Mouse (Mus musculus): Measurements from ENCODE around the gene Zfyve9.

Zfyve9 gene

DNA sequence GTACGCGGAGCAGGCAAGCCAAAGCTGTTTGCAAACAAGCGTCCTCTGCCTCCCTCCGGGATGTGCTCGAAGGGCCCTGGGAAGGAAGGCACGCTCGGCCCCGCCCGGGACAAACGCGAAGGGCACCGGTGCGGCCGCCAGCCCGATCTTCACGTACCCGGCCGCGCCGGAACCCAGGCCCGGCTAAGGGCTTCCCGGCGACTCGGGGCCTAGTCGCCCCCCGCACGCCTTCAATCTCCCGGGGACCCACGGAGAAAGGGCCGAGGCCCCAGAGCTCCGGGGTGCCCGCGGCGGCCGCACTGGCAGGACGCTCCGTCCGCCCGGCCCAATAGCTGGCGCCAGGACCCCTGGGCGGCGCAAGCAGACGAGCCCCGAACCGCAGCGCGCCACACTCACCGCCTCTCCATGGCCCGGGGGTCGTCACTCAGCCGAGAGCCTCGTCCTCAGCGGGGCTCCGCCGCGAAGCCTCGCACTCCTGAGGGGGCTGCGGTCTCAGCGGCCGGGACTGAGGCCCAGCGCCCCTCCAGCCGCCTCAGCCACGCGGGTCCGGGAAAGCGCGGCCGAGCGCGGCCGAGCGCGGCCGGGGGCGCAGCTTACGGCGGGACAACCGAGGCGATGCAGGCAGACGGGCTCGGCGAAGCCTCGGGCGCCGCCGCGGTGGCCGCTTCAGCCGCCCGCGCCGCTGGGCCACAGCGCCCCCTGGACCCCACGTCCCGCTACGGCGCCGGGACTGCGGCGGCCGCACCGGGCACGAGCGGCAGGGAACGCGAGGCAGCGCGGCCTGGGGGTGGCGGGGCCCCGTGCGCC is at the start of gene Zfyve9:
Zfyve9 (minus strand) TSS at position 742 of the 807 bp plus-strand sequence.
- peak; percentile 92 for DNase-seq (ENCODE audit: low read depth)

DNA sequence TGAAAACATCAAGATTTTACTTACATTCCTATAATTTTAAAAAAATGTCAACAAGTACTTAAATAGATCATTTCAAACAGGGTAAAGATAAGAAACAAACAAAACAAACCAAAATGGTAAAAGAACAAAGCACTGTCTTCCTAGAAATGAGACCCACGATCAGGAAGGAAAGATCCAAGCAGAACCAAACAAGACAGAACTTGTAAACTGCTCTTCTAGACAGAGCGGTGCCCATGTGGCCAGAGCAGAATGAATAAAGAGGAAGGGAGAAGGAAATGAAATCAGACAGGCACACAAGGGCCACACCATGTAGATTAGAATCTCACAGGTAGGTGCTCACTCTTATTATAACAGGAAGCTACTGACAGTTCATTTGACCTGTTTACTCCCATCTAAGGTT is 46.0 kb upstream of the Zfyve9 start:
- DNase-seq (ENCODE audit: low read depth), result no peak

DNA sequence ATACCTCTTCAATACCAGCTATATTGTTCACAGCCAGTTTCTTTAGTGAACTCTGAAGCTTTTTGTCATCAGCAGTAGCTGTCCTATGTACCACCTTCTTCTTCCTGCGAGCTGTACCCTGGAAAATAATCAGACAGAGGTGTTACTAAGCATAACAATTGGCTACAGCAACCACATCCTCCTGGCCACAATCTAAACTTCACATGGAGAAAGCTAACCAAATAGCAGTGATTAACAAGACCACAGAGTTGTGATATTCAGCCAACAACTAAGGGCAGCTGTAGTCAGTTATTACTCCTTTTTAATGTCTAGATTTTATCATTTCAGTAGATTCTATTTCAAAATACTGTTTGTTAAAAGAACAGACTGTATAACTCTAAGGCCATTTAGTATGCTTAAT is 45.5 kb upstream of the Zfyve9 start:
- DNase-seq (ENCODE audit: low read depth), result no peak

DNA sequence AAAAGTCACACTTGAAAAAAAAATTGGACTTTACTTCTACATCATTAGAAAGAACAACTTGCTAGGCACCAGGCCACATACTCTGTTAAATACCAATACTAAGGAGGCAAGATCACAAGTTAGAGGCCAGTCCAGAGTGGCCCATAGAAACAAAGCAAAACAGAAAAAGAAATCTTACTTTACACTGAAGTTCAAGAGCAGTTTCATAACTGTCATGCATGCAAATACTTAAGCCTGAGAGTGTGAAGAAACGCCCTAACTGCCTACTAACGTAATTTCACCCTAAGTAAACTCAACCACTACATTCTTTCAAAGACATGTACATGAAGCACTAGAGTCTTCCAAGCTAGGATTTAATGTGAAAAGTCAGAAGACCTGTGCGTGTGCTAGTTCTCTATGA is 45.1 kb upstream of the Zfyve9 start:
- DNase-seq (ENCODE audit: low read depth), result no peak

DNA sequence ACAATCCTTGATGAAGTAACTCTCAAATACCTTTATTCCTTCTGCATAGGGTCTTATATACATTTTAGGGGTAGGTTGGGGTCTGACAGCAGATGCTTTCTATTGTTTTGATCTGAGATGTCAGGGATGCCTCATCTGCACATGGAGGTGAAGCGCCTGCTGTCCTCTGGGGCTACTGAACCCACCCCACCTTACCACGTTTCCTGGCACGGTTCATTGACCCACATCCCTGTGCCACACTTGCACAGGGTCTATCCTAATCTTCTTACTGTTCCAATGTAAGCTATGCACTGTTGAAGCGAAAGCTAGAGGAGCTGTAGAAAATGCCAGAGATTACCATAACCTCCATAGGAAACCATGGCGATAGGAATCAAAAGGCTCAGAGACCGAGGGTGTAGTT is 31.0 kb upstream of the Zfyve9 start:
- no peak for DNase-seq (ENCODE audit: low read depth)

DNA sequence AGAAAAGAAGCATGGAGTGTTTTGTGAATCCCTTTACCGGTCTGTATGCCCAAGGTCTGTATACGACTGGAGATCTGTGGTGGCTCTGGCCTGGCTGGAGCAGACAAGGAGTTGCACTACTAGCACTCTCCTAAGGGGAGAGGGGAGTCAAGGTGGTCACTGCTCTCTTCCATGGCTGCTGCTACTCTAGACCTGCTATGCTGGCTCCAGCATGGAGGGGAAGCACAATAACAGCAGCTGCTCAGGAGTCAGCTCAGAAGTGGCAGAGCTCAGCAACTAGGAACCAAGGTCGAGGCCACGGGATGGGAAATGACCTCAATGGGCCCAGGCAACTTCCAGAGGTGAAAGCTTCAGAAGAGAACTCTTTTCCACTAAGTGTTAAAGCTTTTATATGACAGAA is 30.5 kb upstream of the Zfyve9 start:
- DNase-seq (ENCODE audit: low read depth), result no peak

DNA sequence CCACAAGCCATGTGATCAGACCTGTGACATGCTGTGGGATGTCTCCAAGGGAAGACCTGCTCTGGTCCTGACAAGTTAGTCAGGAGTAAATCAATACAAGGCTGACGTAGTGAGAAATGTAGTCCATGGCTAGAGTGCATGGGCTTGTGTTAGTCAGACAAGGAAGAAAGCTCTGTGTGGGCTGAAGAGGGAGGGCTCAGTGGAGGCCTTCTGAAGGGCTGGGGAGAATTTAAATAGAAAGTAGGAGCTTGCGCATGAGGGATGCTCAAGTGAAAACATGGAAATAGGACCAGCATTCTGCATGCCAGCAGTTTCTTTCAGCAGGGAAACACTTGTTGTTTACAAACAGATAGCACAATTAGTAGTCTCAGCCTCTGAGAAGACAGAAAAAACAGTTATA is 22.9 kb upstream of the Zfyve9 start:
- peak; percentile 46 for DNase-seq (ENCODE audit: low read depth)

DNA sequence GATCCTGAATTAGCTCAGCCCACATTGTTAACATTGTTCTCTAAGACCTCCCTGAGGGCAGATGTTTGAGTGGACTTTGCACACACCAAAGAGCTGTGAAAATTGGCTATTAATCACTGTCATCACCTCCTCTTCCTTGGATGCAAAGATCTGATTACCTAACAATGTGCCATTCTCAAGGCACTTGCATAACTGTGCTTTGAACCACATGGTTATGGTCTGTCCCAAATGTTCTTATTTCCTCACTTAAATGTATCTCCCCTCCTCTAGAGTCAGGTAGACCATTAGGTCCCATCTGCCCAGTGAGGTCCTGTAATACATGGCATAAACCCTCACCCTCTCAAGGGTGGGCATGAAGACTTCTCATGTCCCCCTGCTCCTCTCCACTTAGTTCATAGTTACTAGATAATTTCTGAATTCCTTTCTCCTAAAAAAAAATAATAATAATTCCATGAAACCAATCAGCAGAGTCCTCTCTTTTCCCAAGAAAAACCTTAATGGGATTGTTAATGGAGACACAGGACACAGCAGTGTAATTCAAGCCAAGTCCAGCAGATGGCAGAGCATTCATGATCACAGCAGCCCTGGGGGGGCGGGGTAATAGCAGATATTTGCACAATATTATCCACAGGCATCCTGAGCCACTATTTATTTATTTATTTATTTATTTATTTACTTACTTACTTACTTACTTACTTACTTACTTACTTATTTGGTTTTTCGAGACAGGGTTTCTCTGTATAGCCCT is 17.7 kb upstream of the Zfyve9 start:
- DNase-seq (ENCODE audit: low read depth), result peak; percentile 93

DNA sequence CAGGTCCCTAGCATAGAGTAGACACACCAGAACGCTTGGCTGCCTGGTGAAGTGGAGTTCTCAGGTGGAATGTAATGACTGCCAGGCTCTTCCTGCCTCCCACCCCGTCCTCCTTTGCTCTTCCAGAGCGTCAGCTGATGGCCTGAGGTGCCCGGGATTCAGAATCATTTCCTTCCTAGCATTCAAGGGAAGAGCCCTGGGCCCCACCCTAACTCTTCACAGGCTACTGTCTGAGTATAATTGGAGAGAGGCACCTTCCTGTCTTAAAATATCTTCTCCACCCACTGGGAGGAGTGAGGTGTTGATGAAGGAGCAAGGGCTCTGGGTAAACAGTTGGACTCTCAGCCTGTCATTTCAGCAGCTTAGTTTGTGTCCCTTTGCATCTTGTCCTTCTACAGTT is 16.1 kb upstream of the Zfyve9 start:
- no peak for DNase-seq (ENCODE audit: low read depth)

DNA sequence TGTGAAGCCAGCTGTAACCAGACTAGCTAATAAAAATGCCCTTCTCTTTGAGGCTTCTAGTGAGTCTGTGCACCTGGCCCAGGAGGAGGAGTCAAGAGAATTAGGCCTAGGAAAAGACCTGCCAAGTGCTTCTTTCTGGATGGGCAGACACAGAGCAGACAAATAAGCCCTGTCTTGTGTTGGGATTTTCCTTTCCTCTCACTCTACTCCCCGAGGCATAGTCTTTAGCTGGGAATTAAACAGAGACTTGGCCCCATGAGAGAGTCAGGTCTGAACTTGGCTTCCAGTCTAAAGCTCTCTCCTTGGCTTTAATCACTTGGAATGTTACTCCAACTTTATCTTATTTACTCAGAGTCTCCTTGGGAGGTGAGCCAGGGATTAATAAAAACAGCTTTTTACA is 13.3 kb upstream of the Zfyve9 start:
- peak; percentile 48 for DNase-seq (ENCODE audit: low read depth)

DNA sequence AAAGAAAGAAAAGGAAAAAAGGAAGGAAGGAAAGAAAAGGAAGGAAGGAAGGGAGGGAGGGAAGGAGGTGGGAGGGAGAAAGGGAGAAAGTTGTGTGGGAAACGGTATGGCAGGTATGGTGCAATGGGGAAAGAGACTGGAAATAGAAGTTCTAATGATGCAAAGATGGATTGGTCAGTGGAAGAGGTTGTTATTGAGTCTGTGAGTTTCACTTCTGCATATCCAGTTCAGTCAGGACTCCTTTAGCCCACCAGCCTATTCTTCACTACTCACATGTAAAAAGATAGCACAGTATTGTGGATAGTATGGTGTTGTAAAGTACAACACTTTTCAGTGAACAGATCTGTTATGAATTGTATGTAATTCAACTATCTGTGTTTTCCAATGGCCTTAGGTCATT is 9.9 kb upstream of the Zfyve9 start:
- DNase-seq (ENCODE audit: low read depth), result no peak

DNA sequence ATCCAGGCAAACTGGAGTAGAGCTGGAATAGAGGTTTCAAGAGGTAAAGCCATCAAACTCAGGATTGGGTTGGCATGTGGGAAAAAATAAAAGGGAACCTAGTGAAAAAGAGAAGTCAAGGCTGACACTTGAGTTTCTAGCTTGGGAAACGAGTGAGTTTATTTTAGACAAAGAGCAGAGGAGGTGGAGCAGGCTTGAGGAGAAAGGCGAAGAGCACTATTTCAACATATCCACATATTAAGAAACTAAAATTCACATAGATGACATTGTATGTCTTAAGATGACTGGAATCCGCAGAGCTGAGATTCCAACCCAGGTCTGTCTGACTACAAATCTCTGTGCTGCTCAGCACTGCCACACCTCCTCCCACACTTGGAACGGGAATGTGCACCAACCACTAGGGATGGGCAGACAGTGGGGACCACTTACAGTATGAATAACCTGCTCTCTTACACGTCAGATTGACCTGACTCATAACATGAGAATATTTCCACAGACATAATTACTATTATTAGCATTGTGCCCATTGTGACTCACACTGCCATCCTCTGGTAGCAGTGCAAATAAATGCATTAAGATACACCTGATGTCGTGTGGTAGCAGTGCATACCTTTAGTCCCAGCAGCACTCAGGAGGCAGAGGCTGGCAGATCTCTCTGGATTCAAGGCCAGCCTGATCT is 8.8 kb upstream of the Zfyve9 start:
- peak; percentile 41 for DNase-seq (ENCODE audit: low read depth)

DNA sequence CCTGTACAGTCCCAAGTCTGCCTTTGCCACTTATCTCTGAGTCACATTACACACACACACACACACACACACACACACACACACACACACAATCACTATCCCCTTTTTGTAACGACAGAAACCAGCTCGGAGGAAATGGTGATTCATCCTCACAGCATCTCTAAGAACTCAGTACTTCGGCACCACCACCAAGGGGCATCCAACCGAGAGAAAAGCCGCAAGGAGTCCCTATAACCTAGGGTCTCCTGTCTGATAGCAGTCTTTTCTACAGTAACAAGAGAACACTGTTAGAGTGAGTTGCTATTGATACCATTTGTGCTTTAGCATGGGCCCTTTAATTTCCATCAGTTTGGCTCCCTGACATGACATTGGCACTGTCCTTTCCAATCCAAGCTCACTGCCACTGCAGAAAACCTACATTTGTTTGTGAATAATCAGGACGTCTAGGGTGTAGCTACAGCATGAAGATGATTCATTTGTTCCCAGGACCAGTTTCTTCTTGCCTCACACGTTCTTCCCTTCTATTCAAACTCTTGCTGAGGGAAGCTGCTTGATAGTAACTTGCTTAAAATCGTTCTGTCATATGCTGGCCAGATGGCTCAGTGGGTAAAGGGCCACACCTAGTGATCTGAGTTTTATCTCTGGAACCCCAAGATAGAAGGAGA is 2.0 kb upstream of the Zfyve9 start:
- peak; percentile 60 for DNase-seq (ENCODE audit: low read depth)

DNA sequence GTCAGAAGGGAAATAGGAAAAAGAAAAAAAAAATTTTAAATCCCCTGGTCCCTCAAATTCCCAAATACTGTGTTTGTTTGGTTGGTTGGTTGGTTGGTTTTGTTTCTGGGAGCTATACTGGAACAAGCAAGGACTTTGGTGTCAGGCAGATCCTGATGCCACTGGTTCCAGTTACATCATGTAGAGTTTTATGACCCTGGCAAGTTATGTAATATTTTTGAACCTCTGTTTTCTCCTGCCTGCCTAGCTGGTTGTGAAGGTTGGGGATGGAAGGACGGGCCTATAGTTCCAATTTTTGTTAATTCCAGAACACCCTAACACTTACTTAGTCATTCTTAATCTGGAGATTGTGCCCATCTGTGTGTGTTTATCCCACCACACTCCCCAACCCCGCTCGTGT is 998 bp upstream of the Zfyve9 start:
- DNase-seq (ENCODE audit: low read depth), result peak; percentile 17

DNA sequence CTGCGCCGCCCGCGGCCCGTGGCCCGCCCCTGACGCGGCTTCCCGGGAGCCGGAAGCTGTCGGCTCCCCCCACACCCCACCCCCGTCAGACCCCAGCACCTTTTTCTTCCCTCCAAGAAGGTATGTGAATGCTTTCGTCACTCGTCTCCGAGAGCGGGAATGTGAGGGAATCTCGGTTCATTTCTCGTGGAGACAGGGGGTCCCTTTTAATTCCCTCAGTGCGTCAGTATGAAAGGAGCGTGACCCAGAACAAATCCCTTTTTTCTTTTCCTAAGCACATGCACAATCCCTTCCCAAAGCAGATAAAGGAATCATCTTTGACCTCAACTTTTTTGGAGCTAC is 237 bp upstream of the Zfyve9 start:
- DNase-seq (ENCODE audit: low read depth), result no peak

DNA sequence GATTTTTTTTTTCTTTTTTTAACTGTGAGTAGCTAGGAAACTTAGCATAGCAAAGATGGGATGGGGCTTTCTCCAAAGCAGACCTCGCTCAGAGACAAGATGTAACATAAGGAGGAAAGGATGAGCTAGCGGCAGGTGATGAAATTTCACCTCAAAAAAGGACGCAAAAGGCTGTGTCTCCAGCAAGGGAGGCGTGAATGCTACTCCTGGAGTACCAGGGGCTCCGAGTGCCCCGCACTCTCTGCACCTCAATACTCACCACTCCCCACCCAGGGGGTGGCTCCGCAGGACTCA is 888 bp downstream of the Zfyve9 start:
- no peak for DNase-seq (ENCODE audit: low read depth)

DNA sequence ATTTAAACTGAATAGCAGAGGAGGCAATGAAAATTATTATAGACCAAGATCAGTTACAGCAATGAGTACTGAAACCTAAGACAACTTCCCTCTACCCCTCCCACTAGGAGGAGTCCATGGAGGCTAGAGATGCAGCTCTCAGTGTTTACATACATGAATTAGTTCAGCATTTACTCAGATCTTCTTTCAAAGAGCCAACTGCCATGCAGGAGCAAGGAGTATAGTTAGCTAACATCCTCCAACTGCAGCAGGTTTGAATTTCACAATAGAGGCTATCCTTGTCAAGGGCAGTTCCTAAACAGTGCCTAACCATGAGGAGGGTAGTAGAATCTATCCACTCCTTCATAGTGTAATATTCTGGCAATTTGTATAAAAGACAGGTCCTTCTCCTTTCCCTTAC is 12.1 kb downstream of the Zfyve9 start:
- no peak for DNase-seq (ENCODE audit: low read depth)

DNA sequence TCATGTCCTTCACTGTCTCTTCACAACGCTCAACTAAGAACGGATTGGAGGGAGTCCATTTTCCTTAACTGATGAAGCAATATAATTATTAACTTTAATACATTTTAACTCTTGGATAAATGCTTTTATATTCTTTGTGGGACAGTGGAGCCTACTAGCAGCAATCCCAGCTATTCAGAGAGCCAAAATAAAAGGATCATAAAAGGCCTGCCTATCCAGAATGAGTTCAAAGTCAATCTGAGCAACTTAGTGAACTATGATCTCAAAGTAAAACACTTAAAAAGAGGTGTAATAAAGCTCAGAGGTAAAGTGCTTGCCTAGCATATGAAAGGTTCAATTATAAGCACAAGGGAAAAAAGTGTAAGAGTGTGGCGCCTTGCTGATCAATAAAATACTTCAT is 21.0 kb downstream of the Zfyve9 start:
- DNase-seq (ENCODE audit: low read depth), result no peak

DNA sequence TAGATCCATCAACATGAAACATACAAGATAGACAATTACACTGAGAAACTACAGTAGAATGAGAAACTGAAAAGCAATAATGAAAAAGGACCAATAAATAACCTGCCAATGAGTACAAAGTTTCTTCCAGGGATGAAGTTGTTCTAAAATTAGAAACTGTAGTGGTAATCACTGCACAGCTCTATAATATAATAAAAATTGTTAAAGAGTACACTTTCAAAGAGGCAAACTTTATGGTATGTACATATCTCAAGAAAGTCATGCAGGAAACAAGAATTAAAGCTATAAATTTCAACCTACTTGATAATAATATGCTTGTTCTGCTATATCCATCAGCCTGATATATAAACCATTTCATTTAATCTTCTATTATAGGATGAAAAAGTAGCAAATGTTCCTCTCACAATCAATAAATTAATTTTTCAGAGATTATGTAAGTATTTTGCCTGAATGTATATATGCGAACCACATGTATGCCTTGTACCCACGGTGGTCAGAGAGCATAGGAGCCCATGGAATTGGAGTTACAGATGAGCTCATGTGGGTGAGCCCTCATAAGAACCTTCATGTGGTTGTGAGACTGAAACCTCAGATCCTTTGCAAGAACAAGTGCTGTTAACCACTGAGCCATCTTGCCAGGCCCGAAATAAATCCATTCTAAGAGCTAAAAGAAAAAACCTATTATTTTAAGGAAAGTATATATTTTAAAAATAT is 34.3 kb downstream of the Zfyve9 start:
- DNase-seq (ENCODE audit: low read depth), result no peak

DNA sequence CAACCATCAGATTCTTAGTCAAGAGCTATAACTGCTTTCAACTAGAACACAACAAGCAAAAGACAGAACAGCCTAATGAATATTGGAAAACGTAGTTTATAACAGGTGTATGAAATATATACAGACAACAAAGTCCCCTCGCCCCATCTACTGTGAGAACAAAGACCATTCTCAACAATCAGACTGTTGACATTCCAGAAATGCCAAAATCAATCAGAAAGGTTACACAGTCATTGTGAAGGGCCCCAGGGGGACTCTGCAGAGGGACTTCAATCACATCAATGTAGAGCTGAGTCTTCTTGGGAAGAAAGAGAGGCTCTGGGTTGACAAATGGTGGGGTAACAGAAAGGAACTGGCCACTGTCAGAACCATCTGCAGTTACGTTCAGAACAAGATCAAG is 49.0 kb downstream of the Zfyve9 start:
- no peak for DNase-seq (ENCODE audit: low read depth)

DNA sequence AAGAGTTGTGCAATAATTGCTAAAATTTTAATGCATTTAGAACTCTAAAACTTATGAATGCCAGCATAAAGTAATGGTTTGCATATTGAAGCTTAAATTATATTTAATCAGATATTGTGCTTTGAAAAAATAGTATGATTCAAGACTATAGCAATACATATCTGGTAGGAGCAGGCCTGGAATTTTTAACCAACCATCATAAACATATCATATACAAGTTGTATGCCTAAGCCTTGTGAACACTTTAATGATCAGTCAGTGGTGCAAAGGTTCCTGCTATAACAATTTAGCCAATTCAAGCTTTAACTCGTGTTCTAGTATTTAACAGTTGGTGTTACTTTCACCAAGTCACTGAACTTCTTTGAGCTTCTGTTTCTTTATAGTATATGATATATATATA is 50.1 kb downstream of the Zfyve9 start:
- DNase-seq (ENCODE audit: low read depth), result no peak

DNA sequence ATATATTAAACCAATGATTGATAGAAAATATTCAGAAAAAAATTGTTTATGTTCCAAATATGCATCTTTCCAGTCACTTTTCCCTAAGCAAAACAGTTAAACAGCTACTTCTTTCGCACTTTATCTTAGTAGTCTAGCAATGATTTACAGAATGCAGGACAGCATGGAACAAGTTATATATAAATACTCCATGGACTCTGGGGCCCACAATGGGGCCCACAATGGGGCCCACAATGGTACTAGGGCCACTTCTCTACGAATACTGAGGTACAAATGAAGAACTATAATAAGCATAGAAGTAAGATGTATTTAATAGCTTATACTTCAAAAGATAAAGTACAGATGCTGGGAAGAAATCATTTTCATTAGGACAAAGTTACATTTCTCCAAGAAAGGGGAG is 56.5 kb downstream of the Zfyve9 start:
- no peak for DNase-seq (ENCODE audit: low read depth)

All from NIH3T3 (cell line).